Mouse (Mus musculus) midbrain, embryonic 10.5 days (tissue): ENCODE results near the gene Csmd2. TPM values are rescaled to one million over a fixed set of nuclear protein-coding genes. Genes with fewer than 3 reads are reported as not detected.
A peak's percentile ranks its signal among the peaks of the same experiment; 100 is the strongest.

Experiments
- DNase-seq: peaks from one replicate; pipeline ENCODE4 v3.0.0-alpha.2; 2017; ENCODE audit warnings: low spot score
- H3K27ac ChIP-seq: fragments of 300-500 bp; sonication (generic); replicated peaks from 2 replicates; pipeline ENCODE4 v1.5.1; 2016; ENCODE audit warnings: mild to moderate bottlenecking
- H3K27me3 ChIP-seq: fragments of 300-500 bp; sonication (generic); 2 replicates; pipeline ENCODE4 v1.6.1; 2016; ENCODE audit warnings: low read depth, mild to moderate bottlenecking; ENCODE audit not compliant: poor library complexity, severe bottlenecking
- H3K36me3 ChIP-seq: fragments of 300-500 bp; sonication (generic); 2 replicates; pipeline ENCODE4 v1.6.1; 2016; ENCODE audit warnings: mild to moderate bottlenecking, moderate library complexity
- H3K4me1 ChIP-seq: fragments of 300-500 bp; sonication (generic); 2 replicates; pipeline ENCODE4 v1.6.1; 2016
- H3K4me3 ChIP-seq: fragments of 300-500 bp; sonication (generic); 2 replicates; pipeline ENCODE4 v1.5.1; 2016; ENCODE audit warnings: mild to moderate bottlenecking, moderate library complexity
- H3K9me3 ChIP-seq: fragments of 300-500 bp; sonication (generic); replicated peaks from 2 replicates; pipeline ENCODE4 v1.6.1; 2016; ENCODE audit warnings: mild to moderate bottlenecking
- WGBS: fragments of 180-500 bp; shearing (Covaris S2); methylation state at CpG from one replicate; pipeline ENCODE4 v1.1.7; 2016; 5-methylcytosine and 5-hydroxymethylcytosine counted together
- polyA plus RNA-seq: library from polyadenylated mRNA; unstranded; fragments of >200 nt; fragmentation: Nextera tagmentation; extraction: Ambion mirVana; gene quantifications from 2 replicates; pipeline ENCODE4 v1.2.1, GENCODE M21; 2016

Gene Csmd2
- 1.00 and 1.5 TPM in 2 replicates for polyA plus RNA-seq

- WGBS, result 0% methylated on average over 55 of the region's 65 CpGs
- Histone ChIP-seq H3K27ac (peak within 1 kb of the TSS; percentile 84), H3K9me3 (no peaks in the 10 kb centered on the region), H3K36me3 (no peaks in the 10 kb centered on the region), H3K4me1 (peaks cover 41% of the 10 kb centered on the region), H3K4me3 (peak within 1 kb of the TSS; percentile 75), H3K27me3 (peaks cover 74% of the 10 kb centered on the region)
- DNase-seq, result peak; percentile 60
These were observed at the start of gene Csmd2 for GRCm38 (mm10) chr4:127987784-127988455. TSS of gene Csmd2 (plus strand) at chr4:127987857.

DNA sequence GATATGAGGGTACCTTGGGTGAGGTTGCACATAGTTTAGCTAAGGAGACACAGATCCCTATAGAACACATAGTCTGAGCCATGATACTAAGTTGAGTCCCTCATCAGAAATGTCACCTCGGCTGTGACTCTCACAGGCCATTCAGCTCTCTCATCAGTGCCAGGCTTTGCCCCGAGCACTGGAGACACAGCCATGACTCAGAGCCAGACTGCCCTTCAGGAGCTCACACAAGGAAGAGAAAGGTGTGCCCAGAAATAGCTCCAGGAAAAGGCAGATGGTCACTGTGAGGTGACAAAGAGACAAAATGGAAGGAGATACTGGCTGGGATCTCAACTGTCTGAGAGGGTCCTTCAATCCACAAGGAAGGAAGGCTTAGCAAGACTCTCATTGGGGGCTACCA is 40.0 kb upstream of the Csmd2 start:
- Histone ChIP-seq H3K4me1 (peaks cover 2% of the 10 kb centered on the region; the same call in 1 of the 2 replicates), H3K27me3 (no peaks in the 10 kb centered on the region), H3K4me3 (no peak overlapping the region), H3K27ac (no peak overlapping the region), H3K36me3 (no peaks in the 10 kb centered on the region), H3K9me3 (no peaks in the 10 kb centered on the region)
- no peak for DNase-seq
- WGBS, result 81% methylated on average over 2 of the region's 2 CpGs

DNA sequence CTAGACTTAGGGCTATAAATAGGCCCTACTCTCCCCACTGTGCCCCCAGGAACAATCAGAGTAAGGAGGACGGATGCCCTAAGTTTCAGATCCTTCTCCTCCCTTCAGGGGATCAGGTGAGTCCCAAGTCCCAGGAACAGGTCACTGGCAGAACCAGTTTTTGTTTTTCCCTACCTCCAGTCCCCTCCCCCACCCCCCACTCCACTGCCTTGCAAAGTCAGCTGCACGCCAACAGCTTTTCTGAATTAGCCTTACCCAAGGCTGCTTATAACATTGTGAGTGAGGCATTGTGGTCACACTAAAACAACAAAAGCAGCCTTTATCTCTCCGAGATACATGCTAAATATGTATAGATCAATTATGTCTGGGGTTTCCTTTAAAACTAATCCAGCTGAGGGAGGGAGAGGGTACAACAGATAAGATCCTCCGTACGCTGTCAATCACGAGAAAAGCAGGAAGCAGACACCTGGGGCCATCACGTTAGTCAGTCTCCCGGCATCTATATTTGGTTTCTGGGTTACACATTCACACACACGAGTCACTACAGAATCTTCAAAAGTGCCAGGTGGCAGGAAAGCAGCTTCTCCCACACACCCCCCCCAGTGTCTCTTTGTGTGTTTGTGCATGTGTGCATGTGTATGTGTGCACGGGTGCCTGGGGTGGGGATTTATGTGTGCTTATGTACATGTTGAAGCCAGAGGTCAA is 34.5 kb upstream of the Csmd2 start:
- Histone ChIP-seq H3K4me1 (peaks cover 7% of the 10 kb centered on the region), H3K27me3 (no peaks in the 10 kb centered on the region), H3K27ac (no peak overlapping the region), H3K4me3 (no peak overlapping the region), H3K36me3 (no peaks in the 10 kb centered on the region), H3K9me3 (no peaks in the 10 kb centered on the region)
- DNase-seq, result no peak
- WGBS, result 70% methylated on average over 10 of the region's 10 CpGs

DNA sequence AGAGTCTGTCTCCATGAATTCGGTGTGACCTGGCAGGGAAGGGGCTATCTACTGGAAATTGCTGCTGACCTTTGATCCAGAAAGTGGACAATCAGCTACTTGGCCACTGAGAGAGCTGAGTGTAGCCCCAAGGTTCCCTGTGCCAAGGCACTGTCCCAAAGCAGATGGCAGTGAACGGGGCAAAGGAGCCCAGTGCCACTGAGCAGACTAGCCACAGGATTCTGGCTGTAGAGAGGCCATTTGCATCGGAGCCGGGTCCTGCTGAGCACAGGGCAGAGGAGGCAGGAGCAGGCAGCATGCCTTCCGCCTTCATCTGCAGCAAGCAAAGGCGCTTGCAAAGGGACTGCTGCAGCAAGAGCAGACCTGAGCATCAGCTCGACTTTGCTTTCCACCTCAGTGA is 18.6 kb upstream of the Csmd2 start:
- Histone ChIP-seq H3K9me3 (no peaks in the 10 kb centered on the region), H3K36me3 (no peaks in the 10 kb centered on the region), H3K4me3 (no peak overlapping the region), H3K4me1 (peaks cover 18% of the 10 kb centered on the region), H3K27ac (no peak overlapping the region), H3K27me3 (peaks cover 49% of the 10 kb centered on the region)
- DNase-seq, result no peak
- WGBS, result 23% methylated on average over 7 of the region's 7 CpGs

DNA sequence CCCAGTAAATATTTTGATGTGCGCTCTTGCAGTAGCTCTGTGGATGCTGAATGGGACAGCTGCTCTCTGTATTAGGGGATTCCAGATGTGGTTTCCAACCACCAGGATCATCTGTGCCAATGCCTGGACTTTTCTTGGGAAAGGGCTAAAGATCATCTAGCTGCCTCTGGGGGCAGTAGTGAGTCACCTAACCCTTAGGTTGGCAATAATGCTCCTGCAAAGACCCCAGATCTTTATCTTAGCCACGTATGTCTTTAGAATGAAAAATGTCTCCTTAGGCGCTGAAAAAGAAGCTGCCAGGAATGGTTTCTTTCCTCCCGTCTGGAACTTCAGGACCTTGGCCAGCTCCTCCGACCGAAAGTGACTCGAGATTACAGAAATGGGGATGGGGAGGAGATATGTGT is 17.6 kb upstream of the Csmd2 start:
- Histone ChIP-seq H3K4me1 (peaks cover 18% of the 10 kb centered on the region), H3K9me3 (no peaks in the 10 kb centered on the region), H3K27ac (no peak overlapping the region), H3K36me3 (no peaks in the 10 kb centered on the region), H3K4me3 (no peak overlapping the region), H3K27me3 (peaks cover 49% of the 10 kb centered on the region)
- 8% methylated on average over 7 of the region's 7 CpGs for WGBS
- peak; percentile 43 for DNase-seq

DNA sequence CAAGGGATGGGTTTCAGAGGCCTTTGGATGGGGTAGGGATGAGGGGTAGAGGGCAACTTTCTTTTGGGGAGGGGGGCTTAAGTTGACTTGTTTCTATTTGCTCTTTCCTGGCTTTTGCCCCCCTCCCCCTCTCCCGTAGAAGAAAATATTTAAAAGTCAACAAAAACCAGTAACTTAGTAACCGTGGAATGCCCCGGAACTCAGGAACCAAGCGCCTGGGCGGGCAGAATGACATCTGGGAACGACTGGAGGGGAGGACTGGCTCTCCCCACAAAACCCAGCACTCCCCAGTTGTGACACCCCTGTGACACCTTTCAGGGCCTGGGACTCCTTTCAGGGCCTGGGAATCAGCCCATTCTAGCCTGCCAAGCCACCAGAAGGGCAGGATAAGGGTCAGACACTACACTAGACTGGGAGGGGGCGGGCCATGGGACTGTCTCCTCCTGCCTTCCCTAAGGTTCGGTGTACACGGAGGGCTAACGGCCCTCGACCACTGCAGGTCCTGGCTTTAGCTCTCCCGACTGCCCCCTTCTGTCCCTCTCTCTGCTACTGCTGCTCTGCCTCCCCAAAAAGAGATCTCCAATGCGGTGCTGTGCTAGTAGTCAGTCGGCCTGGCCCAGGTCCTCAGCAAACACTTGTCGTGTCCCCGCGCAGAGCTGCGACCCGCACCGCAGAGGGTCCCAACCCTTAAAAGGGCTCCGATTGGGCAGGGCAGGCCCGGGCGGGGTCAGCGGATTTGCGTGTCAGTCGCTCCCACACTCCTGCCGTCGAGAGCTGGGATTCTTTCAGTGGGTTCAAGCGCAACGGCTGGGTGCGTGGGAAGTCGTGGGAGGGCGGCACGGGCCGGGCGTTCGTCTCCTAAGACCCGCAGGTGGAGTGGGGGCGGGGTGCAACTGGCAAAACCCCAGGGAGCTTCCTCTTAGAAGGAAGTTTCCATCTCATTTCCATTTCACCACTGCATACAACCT is 16.5 kb upstream of the Csmd2 start, which contains the start of gene CK137956:
Gene CK137956 (minus strand): TSS at position 51 of the 968 bp plus-strand sequence.
- peaks cover 18% of the 10 kb centered on the region for H3K4me1 ChIP-seq
- no peaks in the 10 kb centered on the region for H3K36me3 ChIP-seq
- WGBS, result 6% methylated on average over 39 of the region's 39 CpGs
- peak within 1 kb of the TSS; percentile 40 for H3K4me3 ChIP-seq
- peak within 1 kb of the TSS; percentile 52; the same call in 1 of the 2 replicates for H3K27ac ChIP-seq
- H3K9me3 ChIP-seq, result no peaks in the 10 kb centered on the region
- H3K27me3 ChIP-seq, result peaks cover 49% of the 10 kb centered on the region
- DNase-seq, result peak; percentile 54

- H3K4me3 ChIP-seq, result no peak overlapping the region
- H3K9me3 ChIP-seq, result no peaks in the 10 kb centered on the region
- 85% methylated on average over 3 of the region's 3 CpGs for WGBS
- DNase-seq, result no peak
- H3K36me3 ChIP-seq, result no peaks in the 10 kb centered on the region
- H3K27me3 ChIP-seq, result peaks cover 49% of the 10 kb centered on the region
- no peak overlapping the region for H3K27ac ChIP-seq
- peaks cover 18% of the 10 kb centered on the region for H3K4me1 ChIP-seq
These were observed 14.7 kb upstream of the Csmd2 start for GRCm38 (mm10) chr4:127972976-127973375.

DNA sequence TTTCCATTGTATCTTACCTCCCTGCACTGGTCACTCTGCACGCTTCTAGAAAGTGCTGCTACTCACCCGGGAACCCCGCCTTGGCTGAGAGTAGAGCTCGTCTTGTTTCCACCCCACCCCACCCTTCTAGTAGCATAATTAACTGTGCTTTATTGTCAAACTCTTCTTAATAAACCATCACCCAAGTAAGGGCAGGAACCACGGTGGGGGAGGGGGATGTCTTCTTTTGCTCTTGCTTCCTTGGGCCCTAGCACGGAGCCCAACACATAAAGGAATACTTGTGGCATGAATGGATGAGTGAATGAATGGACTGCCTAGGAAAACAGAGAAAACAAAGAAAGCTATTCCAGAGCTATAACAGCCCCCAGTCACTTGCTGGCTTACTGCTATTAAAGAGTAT is 6.5 kb upstream of the Csmd2 start:
- Histone ChIP-seq H3K27me3 (peaks cover 31% of the 10 kb centered on the region), H3K9me3 (no peaks in the 10 kb centered on the region), H3K36me3 (no peaks in the 10 kb centered on the region), H3K4me3 (no peak overlapping the region), H3K4me1 (peaks cover 15% of the 10 kb centered on the region), H3K27ac (no peak overlapping the region)
- 60% methylated on average over 6 of the region's 6 CpGs for WGBS
- DNase-seq, result no peak

DNA sequence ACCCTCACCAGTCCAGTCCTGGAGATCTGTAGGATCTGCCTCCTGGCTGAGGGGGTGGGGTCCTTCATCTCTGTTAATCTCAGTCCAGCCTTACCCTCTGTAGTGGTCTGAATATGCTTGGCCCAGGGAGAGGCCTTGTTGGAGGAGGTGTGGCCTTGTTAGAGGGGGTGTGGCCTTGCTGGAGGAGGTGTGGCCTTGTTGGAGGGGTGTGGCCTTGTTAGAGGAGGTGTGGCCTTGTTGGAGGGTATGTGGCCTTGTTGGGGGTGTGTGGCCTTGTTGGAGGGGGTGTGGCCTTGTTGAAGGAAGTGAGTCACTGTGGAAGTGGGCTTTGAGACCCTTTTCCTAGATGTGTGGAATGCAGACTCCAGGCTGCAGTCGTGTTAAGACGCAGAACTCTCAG is 3.2 kb upstream of the Csmd2 start:
- H3K4me1 ChIP-seq, result peaks cover 46% of the 10 kb centered on the region
- H3K36me3 ChIP-seq, result no peaks in the 10 kb centered on the region
- no peak overlapping the region for H3K27ac ChIP-seq
- no peak for DNase-seq
- WGBS, result 94% methylated on average over 2 of the region's 2 CpGs
- H3K9me3 ChIP-seq, result no peaks in the 10 kb centered on the region
- no peak overlapping the region for H3K4me3 ChIP-seq
- H3K27me3 ChIP-seq, result peaks cover 63% of the 10 kb centered on the region

- Histone ChIP-seq H3K27ac (peak overlapping the region; percentile 33; the same call in 1 of the 2 replicates), H3K27me3 (peaks cover 77% of the 10 kb centered on the region), H3K9me3 (no peaks in the 10 kb centered on the region), H3K4me1 (peaks cover 49% of the 10 kb centered on the region), H3K4me3 (peak overlapping the region; percentile 75; the same call in 1 of the 2 replicates), H3K36me3 (no peaks in the 10 kb centered on the region)
- DNase-seq, result no peak
- WGBS, result 7% methylated on average over 10 of the region's 10 CpGs
These were observed 1.8 kb upstream of the Csmd2 start for GRCm38 (mm10) chr4:127985874-127986273.

GRCm38 (mm10) chr4:127986491-127987075 is 1.1 kb upstream of the Csmd2 start:
- H3K36me3 ChIP-seq, result no peaks in the 10 kb centered on the region
- H3K27ac ChIP-seq, result peak overlapping the region; percentile 33; the same call in 1 of the 2 replicates
- DNase-seq, result peak; percentile 53
- peaks cover 80% of the 10 kb centered on the region for H3K27me3 ChIP-seq
- H3K4me3 ChIP-seq, result peak overlapping the region; percentile 75
- 2% methylated on average over 25 of the region's 25 CpGs for WGBS
- H3K4me1 ChIP-seq, result peaks cover 42% of the 10 kb centered on the region
- H3K9me3 ChIP-seq, result no peaks in the 10 kb centered on the region

- H3K4me1 ChIP-seq, result peaks cover 41% of the 10 kb centered on the region
- H3K27me3 ChIP-seq, result peaks cover 80% of the 10 kb centered on the region
- no peaks in the 10 kb centered on the region for H3K36me3 ChIP-seq
- peak overlapping the region; percentile 75 for H3K4me3 ChIP-seq
- no peaks in the 10 kb centered on the region for H3K9me3 ChIP-seq
- DNase-seq, result peak; percentile 38
- WGBS, result 8% methylated on average over 10 of the region's 10 CpGs
- 0 out of 2 replicates have a peak overlapping the region, but pooled peaks have one; percentile 38 for H3K27ac ChIP-seq
These were observed 387 bp upstream of the Csmd2 start for GRCm38 (mm10) chr4:127987270-127987669.
